Mouse (Mus musculus) C2C12 (cell line): Measurements from ENCODE around the gene Ankrd13a. TPM values are rescaled to one million over a fixed set of nuclear protein-coding genes. Genes with fewer than 3 reads are reported as not detected.

Source experiments
- H3K27me3 ChIP-seq: one replicate; pipeline ENCODE4 v1.6.1; 2011; ENCODE audit not compliant: control insufficient read depth, insufficient read depth, insufficient read length
- H3K36me3 ChIP-seq: one replicate; pipeline ENCODE4 v1.6.1; 2011; ENCODE audit not compliant: control insufficient read depth, insufficient read depth
- H3K4me3 ChIP-seq: one replicate; pipeline ENCODE4 v1.5.1; 2011; ENCODE audit warnings: mild to moderate bottlenecking, control low read depth; ENCODE audit not compliant: poor library complexity, insufficient read depth, severe bottlenecking
- H3K79me2 ChIP-seq: one replicate; pipeline ENCODE4 v1.6.1; 2011; ENCODE audit not compliant: control insufficient read depth, insufficient read depth
- H3K79me3 ChIP-seq: one replicate; pipeline ENCODE4 v1.6.1; 2011; ENCODE audit warnings: low read depth, control low read depth
- H3ac ChIP-seq: one replicate; pipeline ENCODE3; 2011; ENCODE audit warnings: low read depth; ENCODE audit not compliant: control insufficient read depth, insufficient read length
- CEBPB ChIP-seq: IDR thresholded peaks from one replicate; pipeline ENCODE4 v1.6.1; 2011; ENCODE audit warnings: low read depth, mild to moderate bottlenecking, control low read depth, moderate library complexity
- CTCF ChIP-seq: IDR thresholded peaks from one replicate; pipeline ENCODE4 v1.5.1; 2011; ENCODE audit not compliant: control insufficient read depth, insufficient read depth, insufficient read length
- FOSL1 ChIP-seq: IDR thresholded peaks from one replicate; pipeline ENCODE4 v1.8.0; 2011; ENCODE audit warnings: mild to moderate bottlenecking, low read length; ENCODE audit not compliant: poor library complexity, insufficient read depth, severe bottlenecking
- MAX ChIP-seq: IDR thresholded peaks from one replicate; pipeline ENCODE4 v1.6.1; 2011; ENCODE audit warnings: mild to moderate bottlenecking, control low read depth
- MYOD1 ChIP-seq: IDR thresholded peaks from one replicate; pipeline ENCODE4 v1.6.1; 2011; ENCODE audit warnings: low read depth; ENCODE audit not compliant: control insufficient read depth, insufficient read length
- MYOG ChIP-seq: IDR thresholded peaks from one replicate; pipeline ENCODE4 v1.6.1; 2011; ENCODE audit not compliant: control insufficient read depth, insufficient read length; ENCODE audit errors: extremely low read depth
- USF1 ChIP-seq: IDR thresholded peaks from one replicate; pipeline ENCODE4 v1.6.1; 2011; ENCODE audit warnings: low read depth, mild to moderate bottlenecking, control low read depth, moderate library complexity
- polyA plus RNA-seq: library from polyadenylated mRNA; unstranded; fragments of >200 nt; fragmentation: generic; extraction: Trizol; gene quantifications from one replicate; pipeline ENCODE4 v1.2.1, GENCODE M21; 2012; ENCODE audit warnings: missing spikeins

The Ankrd13a gene
- polyA plus RNA-seq, 1 experiment = 55.2 TPM

GRCm38 (mm10) chr5:114771796-114772195 is 2.7 kb upstream of the Ankrd13a start:
- Histone ChIP-seq H3K4me3 (no peak overlapping the region), H3K79me2 (peaks cover 80% of the 10 kb centered on the region)
- TF ChIP-seq CEBPB (no peak), USF1 (no peak), CTCF (no peak), FOSL1 (no peak), MAX (no peak)

DNA sequence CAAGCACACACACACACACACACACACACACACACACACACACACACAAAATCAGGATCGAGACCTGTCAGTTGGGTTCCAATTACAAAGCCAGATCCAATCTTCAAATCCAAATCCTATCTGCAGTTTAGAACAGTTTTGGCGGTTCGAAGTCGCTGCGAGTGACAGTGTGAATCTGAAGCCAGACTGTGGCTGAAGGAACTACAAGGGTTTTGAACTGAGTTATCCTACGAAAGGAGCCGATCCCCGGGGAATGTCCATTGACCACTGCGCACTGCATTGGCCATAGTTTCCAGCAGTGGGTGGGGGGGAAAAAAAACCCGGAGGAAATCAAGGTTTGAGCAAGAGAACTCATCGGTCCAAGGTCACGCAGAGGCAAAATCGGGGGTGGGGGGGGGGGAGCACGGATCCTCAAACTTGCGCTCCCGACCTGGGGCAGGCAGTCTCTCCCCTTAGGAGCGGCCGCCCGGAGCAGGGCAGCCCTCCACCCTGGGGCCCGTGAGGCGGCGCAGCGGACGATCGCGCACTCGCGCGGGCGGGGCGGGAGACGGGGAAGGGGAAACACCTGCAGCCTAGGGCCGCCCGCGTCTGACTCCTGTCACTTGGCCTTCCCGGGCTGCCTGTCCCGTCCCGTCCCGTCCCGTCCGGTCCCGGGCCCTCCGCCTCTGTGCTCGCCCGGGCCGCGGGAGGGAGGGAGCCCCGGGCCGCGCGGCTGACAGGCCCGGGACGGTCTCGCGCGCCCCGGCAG is 1.8 kb upstream of the Ankrd13a start:
- Histone ChIP-seq H3ac (peak overlapping the region; percentile 64), H3K4me3 (peak overlapping the region; percentile 89), H3K36me3 (no peaks in the 10 kb centered on the region), H3K27me3 (no peaks in the 10 kb centered on the region), H3K79me3 (peaks cover 59% of the 10 kb centered on the region), H3K79me2 (peaks cover 80% of the 10 kb centered on the region)
- TF ChIP-seq CEBPB = no peak
- TF ChIP-seq MAX = no peak
- no peak for TF ChIP-seq MYOG
- no peak for TF ChIP-seq USF1
- no peak for TF ChIP-seq CTCF
- no peak for TF ChIP-seq FOSL1
- no peak for TF ChIP-seq MYOD1

More at GRCm38 (mm10) chr5:114771796-114772195, 2.7 kb upstream of the Ankrd13a start:
- H3ac ChIP-seq = no peak overlapping the region
- no peaks in the 10 kb centered on the region for H3K27me3 ChIP-seq
- H3K79me3 ChIP-seq = peaks cover 61% of the 10 kb centered on the region
- no peaks in the 10 kb centered on the region for H3K36me3 ChIP-seq

DNA sequence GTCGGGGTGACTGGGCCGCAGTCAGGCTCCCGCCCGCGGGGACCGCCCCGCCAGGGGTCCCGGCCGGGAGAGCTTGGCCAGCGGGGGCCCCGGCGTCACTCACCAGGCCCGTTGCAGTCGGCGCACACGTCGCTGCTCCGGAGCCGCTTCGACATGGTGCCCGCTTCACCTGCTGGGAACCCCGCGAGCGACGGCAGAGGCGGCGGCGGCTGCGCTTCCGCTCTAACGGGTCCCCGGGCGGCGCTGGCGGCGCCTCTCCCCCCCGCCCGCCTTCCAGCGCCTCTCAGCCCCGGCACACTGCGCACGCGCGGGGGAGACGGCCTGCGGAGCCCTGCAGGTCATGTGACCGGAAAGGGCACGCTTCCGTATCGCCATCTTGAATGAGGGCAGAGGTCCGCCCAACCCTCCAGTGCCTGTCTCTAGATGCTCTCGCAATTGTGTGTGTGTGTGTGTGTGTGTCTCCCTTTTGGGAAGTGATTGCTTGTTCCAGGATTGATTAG is 1.2 kb upstream of the Ankrd13a start:
- Histone ChIP-seq H3K79me2 (peaks cover 80% of the 10 kb centered on the region), H3K36me3 (no peaks in the 10 kb centered on the region), H3K27me3 (no peaks in the 10 kb centered on the region), H3K4me3 (peak overlapping the region; percentile 89), H3K79me3 (peaks cover 53% of the 10 kb centered on the region), H3ac (peak overlapping the region; percentile 64)
- peak; percentile 90 for TF ChIP-seq USF1
- no peak for TF ChIP-seq MYOD1

DNA sequence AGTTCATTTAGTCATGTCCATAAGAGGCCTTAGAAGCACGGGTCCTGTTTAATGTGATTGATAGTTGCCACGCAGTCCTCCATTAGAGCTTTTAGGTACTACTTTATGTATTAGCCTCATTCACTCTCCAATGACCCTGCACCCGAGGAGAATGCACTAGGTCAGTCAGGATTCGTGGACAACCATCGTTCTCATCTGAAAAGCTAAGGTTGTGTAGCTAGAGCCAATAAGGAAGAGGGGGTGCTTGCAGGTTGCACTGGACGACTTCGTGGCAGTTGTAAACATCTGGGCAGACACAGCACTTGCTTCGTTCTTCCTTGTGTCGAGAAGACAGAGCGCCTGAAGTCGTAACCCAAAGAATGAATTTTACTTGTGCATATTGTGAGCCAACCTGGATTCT is 697 bp upstream of the Ankrd13a start:
- H3ac ChIP-seq = peak overlapping the region; percentile 53
- peaks cover 80% of the 10 kb centered on the region for H3K79me2 ChIP-seq
- peaks cover 49% of the 10 kb centered on the region for H3K79me3 ChIP-seq
- H3K27me3 ChIP-seq = no peaks in the 10 kb centered on the region
- peak overlapping the region; percentile 89 for H3K4me3 ChIP-seq
- H3K36me3 ChIP-seq = no peaks in the 10 kb centered on the region
- TF ChIP-seq CEBPB (no peak), MYOG (no peak), MAX (no peak), FOSL1 (no peak), MYOD1 (no peak), USF1 (no peak), CTCF (no peak)

DNA sequence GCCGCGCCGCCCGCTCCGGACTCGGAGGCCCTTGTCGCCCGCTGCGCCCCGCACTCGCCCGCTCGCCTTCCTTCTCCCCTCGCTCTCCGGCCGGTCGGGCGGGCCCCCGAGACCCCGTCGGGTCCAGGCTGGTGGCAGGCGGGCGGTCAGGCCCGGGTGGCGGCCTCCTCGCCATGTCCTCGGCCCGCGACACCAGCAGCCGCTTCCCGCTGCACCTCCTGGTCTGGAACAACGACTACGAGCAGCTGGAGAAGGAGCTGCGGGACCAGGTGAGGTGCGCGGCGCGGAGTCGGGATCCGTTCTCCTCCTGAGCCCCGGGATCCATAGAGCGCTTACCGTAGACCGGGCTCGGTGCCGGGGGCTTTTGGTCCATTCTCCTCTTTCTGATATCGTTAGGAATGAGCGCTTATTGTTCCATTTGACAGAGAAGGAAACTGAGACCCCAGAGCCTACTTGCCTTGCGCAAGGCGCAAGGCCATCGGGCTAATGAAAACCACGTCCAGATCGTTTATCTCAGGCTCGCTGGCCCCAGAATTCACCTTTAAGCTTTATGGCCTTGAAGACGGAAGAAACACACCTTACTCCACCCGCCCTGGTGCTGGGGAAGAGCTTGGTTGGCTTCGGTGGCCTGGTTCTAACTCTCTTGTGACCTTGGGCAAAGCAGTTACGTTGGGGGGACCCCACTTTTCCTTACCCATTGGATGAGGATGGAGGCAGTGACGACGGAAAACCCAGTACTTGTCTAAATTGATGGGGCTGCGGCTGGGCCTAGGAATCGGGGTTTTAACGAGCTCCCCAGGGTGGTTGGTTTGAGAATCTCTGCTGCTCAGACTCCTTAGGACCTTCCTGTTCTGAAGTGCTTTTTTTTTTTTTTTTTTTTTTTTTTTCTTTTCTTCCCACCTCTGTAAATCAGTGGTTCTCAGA is 841 bp downstream of the Ankrd13a start, which contains the start of gene Git2:
Git2 (minus strand) TSS at position 462 of the 924 bp plus-strand sequence.
- Histone ChIP-seq H3K4me3 (peak within 1 kb of the TSS; percentile 89), H3K27me3 (no peaks in the 10 kb centered on the region), H3K79me3 (peaks cover 37% of the 10 kb centered on the region), H3ac (peak within 1 kb of the TSS; percentile 92), H3K79me2 (peaks cover 79% of the 10 kb centered on the region), H3K36me3 (no peaks in the 10 kb centered on the region)
- TF ChIP-seq MAX (no peak), CEBPB (peak; percentile 15)
